Mouse (Mus musculus): ENCODE data around the gene Fndc3b.

DNA sequence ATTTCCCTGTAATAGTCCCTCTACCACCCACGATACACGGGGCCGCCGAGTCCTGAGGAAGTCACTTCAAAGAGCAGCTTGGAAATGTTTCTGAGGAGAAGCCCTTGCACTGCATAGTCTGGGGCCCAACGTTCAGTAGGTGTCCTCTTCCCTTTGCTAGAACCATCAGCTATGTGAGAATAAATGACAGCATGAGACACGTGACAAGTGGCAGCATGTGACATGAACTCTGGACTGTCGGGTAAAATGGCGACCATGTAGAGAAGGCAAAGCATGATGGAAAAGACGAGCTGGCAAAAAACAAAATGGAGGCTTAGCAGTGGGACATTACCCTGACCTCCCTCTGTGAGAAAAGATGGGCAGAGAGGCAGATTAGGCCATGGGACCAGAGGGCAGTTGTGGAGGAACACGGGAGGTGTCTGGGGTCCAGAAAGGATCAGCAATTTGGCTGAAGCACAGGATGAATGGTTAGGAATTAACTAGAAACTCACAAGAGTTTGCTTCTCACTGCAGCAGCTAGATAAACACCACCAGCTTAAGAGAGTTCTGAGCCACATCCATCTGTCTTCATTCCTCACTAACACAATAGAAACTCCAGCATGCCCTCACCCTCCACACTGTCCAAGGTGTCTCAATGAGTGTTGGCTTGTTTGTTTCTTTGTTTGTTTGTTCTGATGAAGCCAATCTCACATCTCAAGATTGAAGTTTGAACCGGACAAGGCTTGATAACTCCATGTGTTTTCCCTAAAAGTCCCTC lies 118.2 kb downstream of the Fndc3b start:
- TF ChIP-seq CTCF (IDR thresholded peaks at IDR 0.05; ENCODE audit: control insufficient read depth, insufficient read depth, insufficient read length) = no peak
- TF ChIP-seq MYOD1 (IDR thresholded peaks at IDR 0.05; ENCODE audit: control insufficient read depth, insufficient read length, low read depth) = no peak
- no peak for TF ChIP-seq CEBPB (IDR thresholded peaks at IDR 0.05; ENCODE audit: low read depth)
- TF ChIP-seq MAX (IDR thresholded peaks at IDR 0.05) = no peak
- no peak for TF ChIP-seq MYOG (IDR thresholded peaks at IDR 0.05; ENCODE audit: control insufficient read depth, extremely low read depth, insufficient read length)

Data from C2C12 (cell line).